Mouse (Mus musculus): ENCODE data around the gene Epb41l4b. TPM values are rescaled to one million over a fixed set of nuclear protein-coding genes. Genes with fewer than 3 reads are reported as not detected.

The Epb41l4b gene
- polyA plus RNA-seq, 1 experiment from 2014 or later: 1.9 TPM

Other genes with a start within 250 kb of the Epb41l4b start
- gene Tmem245, start 196.0 kb downstream of the Epb41l4b start, polyA plus RNA-seq (2016; fragmentation: Nextera tagmentation; extraction: Ambion mirVana): 11.1 and 11.2 TPM in 2 replicates
- gene Frrs1l, start 153.0 kb downstream of the Epb41l4b start, polyA plus RNA-seq (2016; fragmentation: Nextera tagmentation; extraction: Ambion mirVana): 10.6 and 11.9 TPM in 2 replicates
- gene Ptpn3, start 158.4 kb upstream of the Epb41l4b start, polyA plus RNA-seq (2016; fragmentation: Nextera tagmentation; extraction: Ambion mirVana): 5.4 and 5.8 TPM in 2 replicates